Mouse (Mus musculus) cerebellum, adult 2 months (tissue): Measurements from ENCODE around the gene Tfcp2. TPM values are rescaled to one million over a fixed set of nuclear protein-coding genes. Genes with fewer than 3 reads are reported as not detected.
A peak's percentile ranks its signal among the peaks of the same experiment; 100 is the strongest.
"Not testable (repeated sequence)": the region's sequence is repeated elsewhere in the genome, so short reads cannot be mapped to it uniquely, and the experiment has no call there.

ENCODE experiments used
- DNase-seq, 2 experiments: peaks; one replicate each; pipeline ENCODE4 v3.0.0; 2021
- H3K27ac ChIP-seq: fragments of 200-500 bp; 2 replicates; pipeline ENCODE4 v1.5.1; 2012; ENCODE audit warnings: low read length, control low read depth, inconsistent platforms; ENCODE audit not compliant: insufficient read depth
- H3K27me3 ChIP-seq: fragments of 200-500 bp; 2 replicates; pipeline ENCODE4 v1.6.1; 2012; ENCODE audit warnings: inconsistent platforms, mild to moderate bottlenecking, low read length, moderate library complexity; ENCODE audit not compliant: control insufficient read depth, insufficient read depth
- H3K4me1 ChIP-seq: fragments of 200-500 bp; 2 replicates; pipeline ENCODE4 v1.6.1; 2011; ENCODE audit warnings: low read length; ENCODE audit not compliant: control insufficient read depth, insufficient read depth
- H3K4me3 ChIP-seq: fragments of 200-500 bp; replicated peaks from 2 replicates; pipeline ENCODE3; 2011; ENCODE audit warnings: mild to moderate bottlenecking, low read depth, low read length, control low read depth; ENCODE audit not compliant: insufficient read depth
- CTCF ChIP-seq: fragments of 200-500 bp; IDR thresholded peaks from 2 replicates; pipeline ENCODE4 v1.5.1; 2011; ENCODE audit warnings: low read depth, mild to moderate bottlenecking, control low read depth, low read length, moderate library complexity, borderline replicate concordance; ENCODE audit not compliant: insufficient read depth
- POLR2A ChIP-seq: fragments of 200-500 bp; IDR thresholded peaks from 2 replicates; pipeline ENCODE4 v1.6.1; 2011; ENCODE audit warnings: low read length, control low read depth, borderline replicate concordance; ENCODE audit not compliant: insufficient read depth
- WGBS: fragments of 180-500 bp; shearing (Covaris S2); methylation state at CpG from one replicate; pipeline ENCODE4 v1.1.7; 2018; 5-methylcytosine and 5-hydroxymethylcytosine counted together
- polyA plus RNA-seq: library from polyadenylated mRNA; depleted of rRNA; stranded (reverse); fragments of >200 nt; gene quantifications from 2 replicates; pipeline ENCODE4 v1.2.3, GENCODE M21; 2012

Tfcp2 gene
- polyA plus RNA-seq, 1 experiment = 25.4 TPM

GRCm38 (mm10) chr15:100520306-100520705 lies 31.5 kb downstream of the Tfcp2 start:
- DNase-seq = no peak
- no peaks in the 10 kb centered on the region; the same call in 1 of the 2 replicates for H3K27me3 ChIP-seq
- H3K4me3 ChIP-seq = no peak overlapping the region
- no peak for TF ChIP-seq POLR2A
- no peak for TF ChIP-seq CTCF
- no peaks in the 10 kb centered on the region for H3K4me1 ChIP-seq
- no peak overlapping the region for H3K27ac ChIP-seq
- 95% methylated on average over 14 of the region's 14 CpGs for WGBS

- no peaks in the 10 kb centered on the region for H3K4me1 ChIP-seq
- WGBS = 91% methylated on average over 2 of the region's 2 CpGs
- TF ChIP-seq CTCF (no peak), POLR2A (no peak)
- H3K27me3 ChIP-seq = no peaks in the 10 kb centered on the region; the same call in 1 of the 2 replicates
- DNase-seq = no peak
- no peak overlapping the region for H3K4me3 ChIP-seq
- no peak overlapping the region for H3K27ac ChIP-seq
Observed at GRCm38 (mm10) chr15:100515121-100515520, 36.7 kb downstream of the Tfcp2 start.

GRCm38 (mm10) chr15:100513387-100513786 lies 38.4 kb downstream of the Tfcp2 start:
- Histone ChIP-seq H3K4me1 (peaks cover 5% of the 10 kb centered on the region; the same call in 1 of the 2 replicates), H3K27ac (no peak overlapping the region), H3K4me3 (no peak overlapping the region), H3K27me3 (no peaks in the 10 kb centered on the region; the same call in 1 of the 2 replicates)
- TF ChIP-seq POLR2A (no peak), CTCF (no peak)
- DNase-seq = no peak
- 94% methylated on average over 4 of the region's 4 CpGs for WGBS

GRCm38 (mm10) chr15:100510072-100510471 lies 41.7 kb downstream of the Tfcp2 start:
- no peak overlapping the region for H3K4me3 ChIP-seq
- TF ChIP-seq CTCF (no peak), POLR2A (no peak)
- 96% methylated on average over 11 of the region's 11 CpGs for WGBS
- no peaks in the 10 kb centered on the region for H3K27me3 ChIP-seq
- H3K27ac ChIP-seq = no peak overlapping the region
- no peak for DNase-seq
- peaks cover 6% of the 10 kb centered on the region; the same call in 1 of the 2 replicates for H3K4me1 ChIP-seq

- Histone ChIP-seq H3K4me3 (no peak overlapping the region), H3K27ac (no peak overlapping the region), H3K27me3 (no peaks in the 10 kb centered on the region), H3K4me1 (peaks cover 6% of the 10 kb centered on the region; the same call in 1 of the 2 replicates)
- TF ChIP-seq POLR2A = no peak
- no peak for TF ChIP-seq CTCF
- 46% methylated on average over 13 of the region's 13 CpGs for WGBS
- DNase-seq = no peak
Observed at GRCm38 (mm10) chr15:100508454-100509167, 43.2 kb downstream of the Tfcp2 start.

GRCm38 (mm10) chr15:100499506-100499905 lies 52.3 kb downstream of the Tfcp2 start:
- not testable (repeated sequence) for H3K4me3 ChIP-seq, H3K27me3 ChIP-seq, H3K27ac ChIP-seq, H3K4me1 ChIP-seq, DNase-seq
- WGBS = 88% methylated on average over 8 of the region's 8 CpGs

- H3K4me1 ChIP-seq = peaks cover 12% of the 10 kb centered on the region; the same call in 1 of the 2 replicates
- peak within 1 kb of the TSS; percentile 49 for H3K27ac ChIP-seq
- TF ChIP-seq POLR2A (peak; percentile 99), CTCF (no peak)
- peak within 1 kb of the TSS; percentile 60 for H3K4me3 ChIP-seq
- 2% methylated on average over 40 of the region's 40 CpGs for WGBS
- no peaks in the 10 kb centered on the region for H3K27me3 ChIP-seq
- peak; percentile 94 to 95 for DNase-seq
Observed at GRCm38 (mm10) chr15:100495102-100495501, 56.7 kb downstream of the Tfcp2 start, which contains the start of gene Csrnp2. Gene Csrnp2, minus strand, starts transcription at chr15:100495488.

GRCm38 (mm10) chr15:100494647-100495046 lies 57.2 kb downstream of the Tfcp2 start:
- Histone ChIP-seq H3K4me3 (peak overlapping the region; percentile 60), H3K27me3 (no peaks in the 10 kb centered on the region), H3K4me1 (peaks cover 14% of the 10 kb centered on the region; the same call in 1 of the 2 replicates), H3K27ac (peak overlapping the region; percentile 31; the same call in 1 of the 2 replicates)
- TF ChIP-seq CTCF (no peak), POLR2A (no peak)
- no peak for DNase-seq
- 1% methylated on average over 29 of the region's 29 CpGs for WGBS
